Mouse (Mus musculus) small intestine, adult 2 months (tissue): ENCODE results near the gene Wnt10b. TPM values are rescaled to one million over a fixed set of nuclear protein-coding genes. Genes with fewer than 3 reads are reported as not detected.
"Not testable (repeated sequence)": the region's sequence is repeated elsewhere in the genome, so short reads cannot be mapped to it uniquely, and the experiment has no call there.

ENCODE experiments used
- H3K27ac ChIP-seq: fragments of 200-500 bp; 2 replicates; pipeline ENCODE4 v1.5.1; 2012; ENCODE audit warnings: low read depth, low read length, control low read depth, inconsistent platforms; ENCODE audit not compliant: insufficient read depth
- H3K27me3 ChIP-seq: fragments of 200-500 bp; 2 replicates; pipeline ENCODE4 v1.6.1; 2012; ENCODE audit warnings: mild to moderate bottlenecking, moderate library complexity, low read length, inconsistent platforms; ENCODE audit not compliant: control insufficient read depth, insufficient read depth
- H3K36me3 ChIP-seq: fragments of 200-500 bp; 2 replicates; pipeline ENCODE4 v1.6.1; 2012; ENCODE audit warnings: mild to moderate bottlenecking, low read length, control low read depth, inconsistent platforms; ENCODE audit not compliant: control insufficient read depth, insufficient read depth
- H3K4me1 ChIP-seq: fragments of 200-500 bp; 2 replicates; pipeline ENCODE4 v1.6.1; 2012; ENCODE audit warnings: low read length, inconsistent platforms, mixed read lengths; ENCODE audit not compliant: control insufficient read depth, insufficient read depth, insufficient read length
- H3K4me3 ChIP-seq: fragments of 200-500 bp; 2 replicates; pipeline ENCODE4 v1.5.1; 2012; ENCODE audit warnings: low read depth, mild to moderate bottlenecking, control low read depth, inconsistent platforms, low read length, moderate library complexity
- CTCF ChIP-seq: fragments of 200-500 bp; IDR thresholded peaks from 2 replicates; pipeline ENCODE4 v1.5.1; 2012; ENCODE audit warnings: low read depth, mild to moderate bottlenecking, control low read depth, inconsistent platforms, low read length, moderate library complexity, mixed read lengths; ENCODE audit not compliant: insufficient replicate concordance, insufficient read length; ENCODE audit errors: extremely low read depth
- POLR2A ChIP-seq: fragments of 200-500 bp; IDR thresholded peaks from 2 replicates; pipeline ENCODE4 v1.6.1; 2012; ENCODE audit warnings: low read depth, mild to moderate bottlenecking, control low read depth, inconsistent platforms, low read length, moderate library complexity
- WGBS: fragments of 180-500 bp; shearing (Covaris S2); methylation state at CpG from one replicate; pipeline ENCODE4 v1.1.7; 2018; 5-methylcytosine and 5-hydroxymethylcytosine counted together
- polyA plus RNA-seq: library from polyadenylated mRNA; depleted of rRNA; stranded (reverse); fragments of >200 nt; gene quantifications from 2 replicates; pipeline ENCODE4 v1.2.3, GENCODE M21; 2012

The Wnt10b gene
- polyA plus RNA-seq, 1 experiment = 0.18 TPM

- peaks cover 19% of the 10 kb centered on the region for H3K27me3 ChIP-seq
These were observed 34.9 kb upstream of the Wnt10b start for GRCm38 (mm10) chr15:98812741-98813424.

GRCm38 (mm10) chr15:98810212-98810611 lies 32.3 kb upstream of the Wnt10b start:
- not testable (repeated sequence) for H3K27ac ChIP-seq, H3K4me3 ChIP-seq
- Histone ChIP-seq H3K4me1 (peaks cover 22% of the 10 kb centered on the region), H3K36me3 (peaks cover 27% of the 10 kb centered on the region), H3K27me3 (peaks cover 39% of the 10 kb centered on the region)
- WGBS = 79% methylated on average over 6 of the region's 6 CpGs

More at GRCm38 (mm10) chr15:98812741-98813424, 34.9 kb upstream of the Wnt10b start:
- TF ChIP-seq CTCF = no peak
- TF ChIP-seq POLR2A = no peak
- H3K27ac ChIP-seq = no peak overlapping the region
- peaks cover 4% of the 10 kb centered on the region for H3K4me1 ChIP-seq
- H3K36me3 ChIP-seq = peaks cover 39% of the 10 kb centered on the region
- H3K4me3 ChIP-seq = no peak overlapping the region
- WGBS = 92% methylated on average over 20 of the region's 20 CpGs

GRCm38 (mm10) chr15:98809390-98809789 lies 31.4 kb upstream of the Wnt10b start, which contains the start of gene Ddn:
TSS of gene Ddn (minus strand) at chr15:98809490.
- Histone ChIP-seq H3K27me3 (peaks cover 44% of the 10 kb centered on the region), H3K27ac (no peak within 1 kb of the TSS), H3K36me3 (peaks cover 21% of the 10 kb centered on the region), H3K4me1 (peaks cover 22% of the 10 kb centered on the region), H3K4me3 (no peak within 1 kb of the TSS)
- 88% methylated on average over 3 of the region's 3 CpGs for WGBS
- no peak for TF ChIP-seq POLR2A
- no peak for TF ChIP-seq CTCF

GRCm38 (mm10) chr15:98808651-98809134 lies 30.7 kb upstream of the Wnt10b start:
- Histone ChIP-seq H3K4me1 (peaks cover 22% of the 10 kb centered on the region), H3K4me3 (no peak overlapping the region), H3K27ac (no peak overlapping the region), H3K36me3 (peaks cover 14% of the 10 kb centered on the region), H3K27me3 (peaks cover 44% of the 10 kb centered on the region)
- 37% methylated on average over 6 of the region's 6 CpGs for WGBS
- TF ChIP-seq CTCF = no peak

- H3K4me3 ChIP-seq = peak overlapping the region; percentile 53
- peaks cover 8% of the 10 kb centered on the region for H3K36me3 ChIP-seq
- peaks cover 44% of the 10 kb centered on the region for H3K27me3 ChIP-seq
- TF ChIP-seq CTCF = no peak
- 2% methylated on average over 34 of the region's 34 CpGs for WGBS
- no peak overlapping the region for H3K27ac ChIP-seq
- H3K4me1 ChIP-seq = peaks cover 28% of the 10 kb centered on the region
These were observed 30.1 kb upstream of the Wnt10b start for GRCm38 (mm10) chr15:98807895-98808650.

- no peak overlapping the region for H3K27ac ChIP-seq
- WGBS = 1% methylated on average over 58 of the region's 58 CpGs
- peaks cover 31% of the 10 kb centered on the region for H3K4me1 ChIP-seq
- peak overlapping the region; percentile 47 for H3K4me3 ChIP-seq
- H3K36me3 ChIP-seq = no peaks in the 10 kb centered on the region
- TF ChIP-seq POLR2A (no peak), CTCF (no peak)
- peaks cover 44% of the 10 kb centered on the region for H3K27me3 ChIP-seq
These were observed 29.1 kb upstream of the Wnt10b start for GRCm38 (mm10) chr15:98806809-98807770.
